Mouse (Mus musculus) myocyte (in vitro differentiated cells): ENCODE data around the gene Gm5134. TPM values are rescaled to one million over a fixed set of nuclear protein-coding genes. Genes with fewer than 3 reads are reported as not detected.

Experiments
- H3K27me3 ChIP-seq: one replicate; pipeline ENCODE4 v1.6.1; 2011; ENCODE audit not compliant: control insufficient read depth, insufficient read depth, insufficient read length
- H3K36me3 ChIP-seq: one replicate; pipeline ENCODE4 v1.6.1; 2011; ENCODE audit not compliant: control insufficient read depth, insufficient read depth
- H3K4me2 ChIP-seq: one replicate; pipeline ENCODE4 v1.6.1; 2011; ENCODE audit warnings: low read depth, control low read depth
- H3K4me3 ChIP-seq: one replicate; pipeline ENCODE4 v1.5.1; 2011; ENCODE audit warnings: mild to moderate bottlenecking, control low read depth, moderate library complexity
- H3K79me2 ChIP-seq: one replicate; pipeline ENCODE4 v1.6.1; 2011; ENCODE audit not compliant: control insufficient read depth, insufficient read depth
- H3ac ChIP-seq: one replicate; pipeline ENCODE4 v1.6.1; 2011; ENCODE audit not compliant: control insufficient read depth, insufficient read length
- CEBPB ChIP-seq: IDR thresholded peaks from 2 replicates; pipeline ENCODE4 v1.6.1; 2011; ENCODE audit warnings: mild to moderate bottlenecking, moderate library complexity; ENCODE audit not compliant: poor library complexity, insufficient read depth, severe bottlenecking
- E2F4 ChIP-seq: IDR thresholded peaks from one replicate; pipeline ENCODE4 v1.6.1; 2011; ENCODE audit warnings: mild to moderate bottlenecking, control low read depth, moderate library complexity; ENCODE audit not compliant: insufficient read depth
- MAX ChIP-seq: IDR thresholded peaks from one replicate; pipeline ENCODE4 v1.6.1; 2011; ENCODE audit warnings: low read depth, mild to moderate bottlenecking, control low read depth
- MYOD1 ChIP-seq, 3 experiments: IDR thresholded peaks; one replicate each; pipeline ENCODE4 v1.6.1; 2011; ENCODE audit warnings: control low read depth in 2 of 3, low read depth in 2 of 3, mild to moderate bottlenecking in 2 of 3, moderate library complexity in 1 of 3; ENCODE audit not compliant: insufficient read length in 2 of 3, control insufficient read depth in 1 of 3
- MYOG ChIP-seq, 3 experiments: IDR thresholded peaks; one replicate each; pipeline ENCODE4 v1.6.1; 2011; ENCODE audit warnings: control low read depth in 2 of 3, low read depth in 2 of 3, mild to moderate bottlenecking in 2 of 3; ENCODE audit not compliant: insufficient read length in 2 of 3, control insufficient read depth in 1 of 3, insufficient read depth in 1 of 3
- POLR2A ChIP-seq: IDR thresholded peaks from one replicate; pipeline ENCODE4 v1.6.1; 2011; ENCODE audit warnings: low read depth, mild to moderate bottlenecking, control low read depth, moderate library complexity; ENCODE audit not compliant: insufficient read length
- POLR2AphosphoS2 ChIP-seq: IDR thresholded peaks from one replicate; pipeline ENCODE4 v1.6.1; 2011; ENCODE audit warnings: low read depth, control low read depth; ENCODE audit not compliant: insufficient read length
- REST ChIP-seq: IDR thresholded peaks from one replicate; pipeline ENCODE4 v1.6.1; 2011; ENCODE audit warnings: mild to moderate bottlenecking, control low read depth, moderate library complexity; ENCODE audit not compliant: insufficient read depth, insufficient read length
- SRF ChIP-seq: IDR thresholded peaks from one replicate; pipeline ENCODE4 v1.6.1; 2011; ENCODE audit warnings: low read depth; ENCODE audit not compliant: control insufficient read depth, insufficient read length
- TCF12 ChIP-seq: IDR thresholded peaks from one replicate; pipeline ENCODE4 v1.6.1; 2011; ENCODE audit warnings: mild to moderate bottlenecking, control low read depth; ENCODE audit not compliant: poor library complexity, insufficient read depth, severe bottlenecking
- TCF3 ChIP-seq: IDR thresholded peaks from one replicate; pipeline ENCODE4 v1.6.1; 2011; ENCODE audit warnings: low read depth, control low read depth; ENCODE audit not compliant: insufficient read length
- USF1 ChIP-seq: IDR thresholded peaks from one replicate; pipeline ENCODE4 v1.6.1; 2011; ENCODE audit warnings: low read depth, mild to moderate bottlenecking, control low read depth, moderate library complexity
- polyA plus RNA-seq: library from polyadenylated mRNA; unstranded; fragments of >200 nt; fragmentation: generic; extraction: Trizol; gene quantifications from one replicate; pipeline ENCODE4 v1.2.1, GENCODE M21; 2012; ENCODE audit warnings: missing spikeins

The Gm5134 gene
- polyA plus RNA-seq, 1 experiment = 0.01 TPM

- Histone ChIP-seq H3K4me2 (no peak overlapping the region), H3K27me3 (peaks cover 15% of the 10 kb centered on the region), H3K36me3 (no peaks in the 10 kb centered on the region), H3ac (no peak overlapping the region), H3K4me3 (no peak overlapping the region), H3K79me2 (no peaks in the 10 kb centered on the region)
- TF ChIP-seq POLR2AphosphoS2 (no peak), CEBPB (no peak), TCF12 (no peak), E2F4 (no peak), REST (no peak), POLR2A (no peak), USF1 (no peak), MYOG (IDR thresholded peaks at IDR 0.05; ENCODE audit: control insufficient read depth in 1 of 3, insufficient read depth in 1 of 3, insufficient read length in 2 of 3, low read depth in 2 of 3) (no peak), MYOD1 (IDR thresholded peaks at IDR 0.05; ENCODE audit: control insufficient read depth in 1 of 3, insufficient read length in 2 of 3, low read depth in 2 of 3) (no peak), TCF3 (no peak), MAX (no peak), SRF (no peak)
These were observed 5.0 kb upstream of the Gm5134 start for GRCm38 (mm10) chr10:75949053-75950045.

- H3K4me3 ChIP-seq = no peak overlapping the region
- H3ac ChIP-seq = no peak overlapping the region
- no peaks in the 10 kb centered on the region for H3K36me3 ChIP-seq
- peak overlapping the region; percentile 72 for H3K4me2 ChIP-seq
- peaks cover 19% of the 10 kb centered on the region for H3K27me3 ChIP-seq
- TF ChIP-seq POLR2A (no peak), TCF12 (no peak), SRF (no peak), E2F4 (no peak), USF1 (no peak), MAX (no peak), TCF3 (no peak), MYOD1 (IDR thresholded peaks at IDR 0.05; ENCODE audit: control insufficient read depth in 1 of 3, insufficient read length in 2 of 3, low read depth in 2 of 3) (no peak), MYOG (IDR thresholded peaks at IDR 0.05; ENCODE audit: control insufficient read depth in 1 of 3, insufficient read depth in 1 of 3, insufficient read length in 2 of 3, low read depth in 2 of 3) (no peak), REST (no peak), POLR2AphosphoS2 (no peak), CEBPB (no peak)
- H3K79me2 ChIP-seq = no peaks in the 10 kb centered on the region
These were observed 3.5 kb upstream of the Gm5134 start for GRCm38 (mm10) chr10:75950791-75951210.

- peaks cover 19% of the 10 kb centered on the region for H3K27me3 ChIP-seq
- H3K4me3 ChIP-seq = no peak overlapping the region
- peak overlapping the region; percentile 72 for H3K4me2 ChIP-seq
- no peaks in the 10 kb centered on the region for H3K79me2 ChIP-seq
- H3K36me3 ChIP-seq = no peaks in the 10 kb centered on the region
- no peak overlapping the region for H3ac ChIP-seq
- no peak for TF ChIP-seq E2F4
- no peak for TF ChIP-seq MYOD1 (IDR thresholded peaks at IDR 0.05; ENCODE audit: control insufficient read depth in 1 of 3, insufficient read length in 2 of 3, low read depth in 2 of 3)
These were observed 2.8 kb upstream of the Gm5134 start for GRCm38 (mm10) chr10:75951424-75952050.

GRCm38 (mm10) chr10:75973846-75974245 lies 19.5 kb downstream of the Gm5134 start:
- Histone ChIP-seq H3K36me3 (no peaks in the 10 kb centered on the region), H3ac (no peak overlapping the region), H3K4me3 (no peak overlapping the region), H3K79me2 (no peaks in the 10 kb centered on the region), H3K27me3 (peaks cover 4% of the 10 kb centered on the region), H3K4me2 (no peak overlapping the region)
- TF ChIP-seq E2F4 = no peak
- no peak for TF ChIP-seq USF1
- no peak for TF ChIP-seq MAX
- TF ChIP-seq REST = no peak
- TF ChIP-seq POLR2AphosphoS2 = no peak
- no peak for TF ChIP-seq TCF12
- TF ChIP-seq MYOG (IDR thresholded peaks at IDR 0.05; ENCODE audit: control insufficient read depth in 1 of 3, insufficient read depth in 1 of 3, insufficient read length in 2 of 3, low read depth in 2 of 3) = no peak
- no peak for TF ChIP-seq CEBPB
- no peak for TF ChIP-seq TCF3
- TF ChIP-seq SRF = no peak
- no peak for TF ChIP-seq POLR2A
- TF ChIP-seq MYOD1 (IDR thresholded peaks at IDR 0.05; ENCODE audit: control insufficient read depth in 1 of 3, insufficient read length in 2 of 3, low read depth in 2 of 3) = no peak
